Mouse (Mus musculus) yolk sac, embryonic 10.5 days (tissue): ENCODE measurements around the gene Mageb2.
"Not testable (repeated sequence)": the region's sequence is repeated elsewhere in the genome, so short reads cannot be mapped to it uniquely, and the experiment has no call there.

Source experiments
- DNase-seq: peaks from one replicate; pipeline ENCODE4 v3.0.0-alpha.2; 2017; ENCODE audit warnings: low spot score

Mageb2 gene

DNA sequence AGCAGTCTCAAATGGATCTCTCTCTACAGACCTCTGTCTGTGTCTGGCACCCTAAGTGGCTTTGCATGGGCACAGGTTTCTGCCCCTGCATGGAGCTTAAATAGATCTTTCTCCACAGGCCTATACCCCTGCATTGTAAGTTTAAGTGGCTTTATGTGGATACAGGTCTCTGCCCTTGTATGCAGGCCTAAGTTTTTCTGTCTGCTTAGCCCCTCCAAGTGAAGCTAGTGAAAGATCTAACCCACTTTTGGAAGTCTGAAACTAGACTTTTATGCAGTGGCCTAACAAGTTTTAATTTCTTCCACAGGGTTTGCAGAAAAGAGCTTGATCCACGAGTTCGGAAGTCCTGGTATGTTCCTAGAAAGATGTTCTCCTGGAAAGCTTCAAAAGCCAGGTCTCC is at the start of gene Mageb2:
TSS of gene Mageb2 (plus strand) at position 301 of the 400 bp plus-strand sequence.
- not testable (repeated sequence) for DNase-seq

DNA sequence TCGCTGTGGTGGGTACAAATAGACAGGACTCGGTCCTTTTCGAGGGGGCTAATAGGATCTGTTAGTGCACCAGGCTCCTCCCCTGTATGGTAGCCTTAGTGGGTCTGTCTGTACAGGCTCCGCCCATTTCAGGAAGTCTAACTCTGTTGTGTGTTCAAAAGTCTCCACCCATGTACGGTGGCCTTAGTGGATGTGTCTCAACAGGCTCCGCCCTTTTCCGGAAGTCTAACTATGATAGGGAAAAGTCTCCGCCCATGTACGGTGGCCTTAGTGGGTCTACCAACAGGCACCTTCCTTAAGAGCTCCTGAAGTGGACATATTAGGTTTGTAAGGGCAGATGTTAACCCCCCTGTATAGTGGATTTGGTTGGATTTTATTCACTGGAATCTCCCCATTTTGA is 18.2 kb upstream of the Mageb2 start:
- DNase-seq = not testable (repeated sequence)
